Mouse (Mus musculus): ENCODE results near the gene Urm1.
"Not testable (repeated sequence)": the region's sequence is repeated elsewhere in the genome, so short reads cannot be mapped to it uniquely, and the experiment has no call there.

The Urm1 gene

DNA sequence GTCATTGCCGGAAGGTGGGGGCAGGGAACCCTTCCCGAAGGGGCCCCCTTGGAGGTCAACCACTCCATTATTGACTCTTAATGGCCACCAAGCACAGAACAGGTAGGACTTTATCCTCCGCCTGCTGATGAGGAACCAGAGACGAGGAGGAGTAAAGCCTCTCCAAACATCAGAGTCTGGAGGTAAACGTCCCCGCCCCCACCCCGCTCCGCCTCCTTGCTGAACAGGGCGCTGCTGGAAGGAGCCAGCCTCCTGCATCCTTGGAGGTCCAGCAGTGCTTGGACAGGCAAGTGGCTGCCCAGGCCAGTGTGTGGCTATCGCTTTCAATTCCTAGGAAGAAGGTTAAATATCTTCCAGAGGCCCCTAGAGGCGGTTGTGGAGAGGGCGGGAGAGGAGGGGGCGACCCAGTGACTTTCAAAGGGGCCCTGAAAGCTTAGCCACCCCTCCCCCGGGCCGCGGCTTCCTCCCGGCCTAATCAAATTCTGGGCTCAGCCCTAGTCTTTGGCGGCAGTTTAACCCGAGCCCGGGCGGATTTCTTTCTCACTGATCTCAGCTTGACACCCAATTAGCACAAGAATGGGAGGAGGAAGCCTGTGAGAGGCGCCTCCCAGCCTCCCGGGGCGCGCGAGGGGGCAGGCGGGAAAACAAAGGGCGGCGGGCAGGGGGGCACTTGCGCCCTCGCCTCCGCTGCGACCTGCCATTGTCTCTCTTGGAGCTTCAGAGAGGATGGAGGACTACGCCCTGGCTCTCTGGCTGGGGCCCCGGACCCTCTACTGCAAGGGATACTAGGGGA, at the start of gene Urm1:
Urm1 (plus strand) TSS at position 51 of the 793 bp plus-strand sequence.
- peak; percentile 44 to 53 for DNase-seq (ENCODE audit: low spot score in 2 of 2)

DNA sequence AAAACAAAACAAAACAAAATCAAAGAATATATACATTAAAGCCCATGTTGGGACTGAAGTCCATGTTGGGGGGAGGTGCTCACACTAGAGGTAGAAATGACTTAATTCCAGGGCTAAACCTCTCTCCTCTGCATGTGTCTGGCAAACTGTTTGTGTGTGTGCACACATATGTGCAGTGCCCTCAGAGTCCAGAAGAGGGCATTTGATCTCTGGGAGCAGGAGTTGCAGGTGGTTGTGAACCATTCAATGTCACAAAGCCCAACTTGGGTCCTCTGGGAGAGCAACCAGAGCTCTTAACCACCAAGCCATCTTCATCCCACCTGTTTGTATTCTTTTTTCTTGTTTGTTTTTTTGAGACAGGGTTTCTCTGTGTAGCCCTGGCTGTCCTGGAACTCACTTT, 49.7 kb upstream of the Urm1 start:
- no peak for DNase-seq (ENCODE audit: low spot score in 2 of 2)

DNA sequence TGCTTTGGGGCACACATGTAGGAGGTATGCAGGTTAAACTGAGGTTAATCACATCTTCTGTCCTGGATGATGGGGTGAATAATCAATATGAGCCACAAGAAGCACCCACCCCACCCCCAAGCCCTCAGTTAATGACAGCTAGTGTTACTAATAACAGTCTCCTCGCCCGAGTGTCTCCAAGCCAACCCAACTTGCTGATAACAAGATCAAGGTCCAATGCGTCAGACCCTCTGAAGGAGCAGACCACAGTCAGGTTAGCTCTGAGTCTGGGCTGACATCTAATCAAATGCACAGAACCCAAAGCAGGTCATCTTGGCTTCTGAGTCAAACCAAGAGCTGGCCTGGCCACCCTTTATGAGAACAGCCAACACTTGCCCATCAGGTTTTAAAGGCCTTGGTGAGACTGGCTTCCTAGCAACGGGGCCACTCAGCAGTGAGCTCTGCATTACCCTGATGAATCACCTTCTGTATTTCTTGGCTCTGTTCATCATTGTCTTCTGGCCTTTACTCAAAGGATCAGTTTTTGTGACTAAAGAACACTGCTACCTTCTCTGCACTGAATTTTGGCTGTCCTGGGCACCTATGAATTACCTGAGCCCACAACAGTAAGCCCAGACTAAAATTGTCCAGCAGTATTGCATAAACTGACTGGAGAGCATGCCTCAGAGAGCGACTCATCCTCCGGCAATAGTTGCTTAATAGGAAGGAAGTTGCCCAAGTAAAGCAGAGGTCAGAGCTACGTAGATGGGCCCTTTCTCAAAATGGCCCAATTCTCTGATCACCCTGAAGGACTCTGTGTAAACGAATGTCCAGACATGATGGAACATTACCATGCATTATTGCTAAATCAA, 48.0 kb upstream of the Urm1 start:
- peak; percentile 10 to 36 for DNase-seq (ENCODE audit: low spot score in 2 of 2)

DNA sequence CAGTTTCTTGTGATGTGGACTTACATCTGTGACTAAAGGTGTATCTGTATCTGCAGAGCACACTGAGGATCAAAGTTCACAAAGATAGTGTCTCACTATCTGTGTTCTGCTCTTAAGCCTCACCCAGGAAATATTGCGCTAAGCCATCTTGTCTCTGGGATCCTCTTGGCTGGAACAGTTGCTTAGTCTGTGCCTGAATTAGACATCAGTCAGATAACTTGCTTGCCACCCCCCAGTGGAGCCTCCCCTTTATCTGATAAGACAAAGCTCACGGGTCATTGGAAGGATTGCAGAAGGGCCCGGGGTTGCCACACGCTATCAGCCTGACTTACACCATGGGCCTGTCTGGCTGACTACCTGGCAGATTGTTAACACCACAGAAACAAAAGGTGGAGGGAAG, 46.6 kb upstream of the Urm1 start:
- DNase-seq (ENCODE audit: low spot score in 2 of 2), result no peak

DNA sequence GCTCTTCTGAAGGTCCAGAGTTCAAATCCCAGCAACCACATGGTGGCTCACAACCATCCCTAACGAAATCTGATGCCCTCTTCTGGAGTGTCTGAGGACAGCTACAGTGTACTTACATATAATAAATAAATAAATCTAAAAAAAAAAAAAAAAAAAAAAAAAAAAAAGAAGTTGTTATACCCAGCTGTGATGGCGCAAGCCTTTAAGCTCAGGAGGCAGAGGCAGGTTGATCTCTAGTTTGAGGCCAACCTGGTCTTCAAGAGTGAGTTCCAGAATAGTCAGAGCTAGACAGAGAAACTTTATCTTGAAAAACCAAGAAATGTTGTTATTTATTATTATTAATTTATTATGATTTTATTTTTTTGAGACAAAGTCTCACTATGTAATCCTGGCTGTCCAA, 38.6 kb upstream of the Urm1 start:
- DNase-seq (ENCODE audit: low spot score in 2 of 2), result not testable (repeated sequence)

DNA sequence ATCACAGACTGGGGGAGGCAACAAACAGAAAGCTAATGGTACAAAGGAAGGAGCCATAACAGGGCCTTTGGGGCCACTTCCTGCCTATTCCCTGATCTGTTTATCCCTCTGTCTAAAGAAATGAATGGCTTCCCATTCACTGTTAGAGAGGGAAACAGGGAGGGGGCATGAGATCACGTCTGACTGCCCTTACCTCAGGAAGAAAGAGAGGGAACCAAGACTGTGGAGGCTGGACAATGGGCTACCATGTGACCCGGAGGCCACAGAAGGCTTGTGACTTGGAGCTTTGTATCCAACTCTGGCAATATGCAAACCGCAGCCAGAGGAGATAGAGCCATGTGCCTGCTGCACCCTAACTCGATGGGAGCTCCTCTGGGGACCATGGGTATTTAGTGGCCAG, 35.6 kb upstream of the Urm1 start:
- no peak for DNase-seq (ENCODE audit: low spot score in 2 of 2)

DNA sequence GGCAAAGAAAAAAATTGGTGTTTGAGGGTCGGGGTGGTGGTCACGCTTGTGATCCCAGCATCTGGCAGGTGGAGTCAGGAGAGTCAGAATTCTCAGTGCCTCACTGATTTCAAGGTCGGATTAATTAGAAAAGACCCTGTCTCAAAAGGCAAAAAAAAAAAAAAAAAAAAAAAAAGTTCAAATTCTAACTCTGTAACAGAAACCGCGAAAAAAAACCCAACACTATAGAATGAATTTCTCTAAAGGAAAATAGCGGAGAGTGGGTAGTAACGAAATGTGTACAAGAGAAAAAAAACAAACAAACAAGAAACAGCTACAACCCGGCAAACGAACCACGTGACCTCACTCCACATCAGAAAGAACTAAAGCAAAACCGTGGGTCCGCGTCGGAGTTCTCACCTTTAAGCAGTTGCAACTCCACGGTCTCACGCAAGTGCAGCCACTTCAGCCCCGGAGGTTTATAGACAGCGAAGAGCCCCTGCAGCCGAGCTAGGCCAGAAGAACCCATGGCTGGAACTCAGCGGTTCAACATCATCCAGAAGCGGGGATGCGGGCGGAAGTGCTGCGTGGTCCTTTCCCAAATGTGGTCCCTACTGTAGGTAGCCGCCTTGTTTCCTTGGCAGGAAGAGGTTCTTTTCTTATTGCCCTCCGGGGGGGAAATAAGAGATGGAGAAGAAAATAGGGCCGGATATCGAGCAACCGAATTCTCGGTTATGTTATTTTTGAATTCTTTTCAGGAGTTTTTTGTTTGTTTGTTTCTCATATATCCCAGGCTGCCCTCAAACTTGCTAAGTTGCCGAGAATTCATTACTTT, 32.6 kb upstream of the Urm1 start, which contains the start of gene Coq4:
Coq4 (plus strand) TSS at position 390 of the 814 bp plus-strand sequence.
- DNase-seq (ENCODE audit: low spot score in 2 of 2), result peak; percentile 87

DNA sequence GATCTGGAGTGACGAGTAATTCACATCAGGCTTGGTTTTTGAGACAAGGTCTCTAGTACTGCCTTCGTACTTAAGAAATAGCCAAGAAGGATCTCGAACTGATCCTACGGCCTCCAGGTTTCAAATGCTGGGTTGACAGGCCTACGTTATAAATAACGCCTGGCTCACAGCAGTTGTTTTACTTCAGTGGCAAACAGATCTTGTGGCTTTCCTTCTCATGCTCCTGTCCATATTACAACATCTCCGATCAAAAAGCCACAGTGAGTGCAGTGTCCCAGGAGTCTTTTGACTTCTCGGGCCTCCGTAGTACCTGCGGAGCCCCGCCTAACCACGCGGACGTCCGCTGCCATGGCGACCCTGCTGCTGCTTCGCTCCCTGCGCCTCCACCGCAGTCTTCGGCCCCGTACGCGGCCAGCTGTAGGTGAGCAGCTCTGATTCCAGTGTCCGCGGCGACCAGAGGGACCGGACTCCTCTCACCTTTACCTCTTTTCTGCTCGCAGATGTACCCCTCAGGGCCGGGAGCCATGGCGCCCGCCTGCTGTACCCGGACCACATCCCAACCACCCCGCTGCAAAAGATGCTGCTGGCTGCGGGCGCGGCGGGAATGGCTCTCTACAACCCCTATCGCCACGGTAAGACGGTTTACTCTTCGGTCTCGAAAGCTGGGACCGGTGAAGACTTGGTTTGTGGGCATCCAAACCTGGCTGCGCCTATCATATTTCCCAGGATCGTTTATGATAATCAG, 31.8 kb upstream of the Urm1 start, which contains the start of gene Trub2:
Trub2 (minus strand) TSS at position 566 of the 745 bp plus-strand sequence.
- DNase-seq (ENCODE audit: low spot score in 2 of 2), result peak; percentile 79 to 84

DNA sequence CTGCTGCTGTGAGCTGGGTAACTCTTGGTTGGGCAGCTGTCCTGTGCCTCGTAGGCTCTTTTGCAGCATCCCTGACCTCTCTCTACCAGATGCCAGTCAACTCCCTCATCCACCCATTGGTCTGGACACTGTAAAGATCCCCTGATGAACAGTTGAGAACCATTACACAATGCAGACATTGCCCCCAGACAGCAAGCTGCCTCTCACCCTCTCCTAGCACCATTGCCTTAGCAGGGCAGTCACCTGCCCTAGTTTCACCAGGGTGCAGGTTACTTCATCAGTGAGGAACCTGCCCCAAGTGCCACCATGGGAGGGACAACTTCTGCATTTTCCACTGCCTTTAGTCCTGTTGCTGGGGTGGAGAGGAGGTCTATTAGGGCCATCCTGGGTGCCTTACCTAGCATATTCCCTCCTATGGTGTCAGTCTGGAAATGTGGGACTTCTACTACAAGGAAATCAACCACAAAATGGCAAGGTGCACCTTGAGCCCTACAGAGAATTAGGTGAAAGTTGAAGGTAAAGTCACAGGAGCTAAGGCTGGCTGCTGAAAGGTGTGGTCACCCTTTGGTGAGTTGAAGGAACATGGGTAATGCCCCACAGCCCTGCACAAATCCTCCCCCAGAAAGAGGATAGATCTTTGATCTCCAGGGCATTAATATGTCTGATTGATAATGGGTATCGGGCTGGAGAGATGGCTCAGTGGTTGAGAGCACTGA, 26.9 kb upstream of the Urm1 start:
- no peak for DNase-seq (ENCODE audit: low spot score in 2 of 2)

DNA sequence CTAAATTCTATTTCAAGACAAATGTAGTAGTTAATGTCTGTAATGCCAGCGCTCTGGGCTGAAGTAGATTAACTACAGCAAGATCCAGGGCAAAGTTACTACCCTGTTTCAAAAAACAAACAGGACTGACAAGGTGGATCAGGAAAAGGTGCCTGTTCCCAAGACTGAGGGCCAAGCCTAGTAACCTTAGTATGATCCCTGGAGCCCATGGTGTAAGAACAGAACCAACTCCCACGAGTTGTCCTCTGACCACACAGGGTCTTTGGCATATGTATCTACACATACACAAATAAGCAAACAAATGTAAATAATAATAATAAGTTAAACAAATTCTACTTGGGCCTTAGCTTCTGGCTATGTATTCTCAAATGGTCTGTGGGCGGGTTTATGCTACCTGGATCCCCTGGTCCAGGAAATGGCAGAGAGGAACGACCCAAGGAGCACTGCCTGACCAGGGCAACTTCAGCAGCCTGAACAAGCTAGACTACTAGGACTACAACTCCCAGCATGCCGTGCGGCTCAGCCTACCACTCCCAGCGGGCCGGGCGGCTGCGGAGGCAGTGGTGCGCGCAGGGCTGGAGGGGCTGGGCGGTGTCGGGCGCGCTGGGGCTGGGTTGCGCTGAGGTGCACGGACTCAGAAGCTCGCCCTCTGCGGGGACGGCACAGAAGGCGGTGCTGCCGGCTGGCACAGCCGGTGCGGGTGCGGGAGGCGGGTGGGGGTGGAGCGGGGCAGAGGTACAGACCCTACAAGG, 17.6 kb upstream of the Urm1 start, which contains the start of gene Slc27a4:
Slc27a4 (plus strand) TSS at position 560 of the 752 bp plus-strand sequence.
- peak; percentile 95 to 96 for DNase-seq (ENCODE audit: low spot score in 2 of 2)

DNA sequence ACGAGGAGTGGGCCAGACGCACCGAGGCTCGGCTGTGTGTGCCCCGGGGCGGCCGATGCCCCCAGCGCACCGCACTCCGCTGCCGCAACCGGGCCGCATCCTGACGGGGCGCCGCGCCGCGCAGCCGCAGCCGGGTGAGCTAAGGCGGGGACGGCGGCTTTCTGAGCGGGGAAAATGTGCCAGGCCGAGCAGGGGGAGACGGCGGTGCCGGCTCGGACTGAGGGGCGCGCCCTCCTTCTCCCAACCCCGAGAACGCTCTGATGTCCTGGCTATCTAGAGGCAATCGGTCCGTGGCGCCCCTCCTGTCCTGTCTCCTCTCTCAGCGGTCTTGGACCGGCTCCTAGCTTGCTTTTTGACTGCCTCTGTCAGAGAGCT, 17.1 kb upstream of the Urm1 start:
- DNase-seq (ENCODE audit: low spot score in 2 of 2), result no peak

DNA sequence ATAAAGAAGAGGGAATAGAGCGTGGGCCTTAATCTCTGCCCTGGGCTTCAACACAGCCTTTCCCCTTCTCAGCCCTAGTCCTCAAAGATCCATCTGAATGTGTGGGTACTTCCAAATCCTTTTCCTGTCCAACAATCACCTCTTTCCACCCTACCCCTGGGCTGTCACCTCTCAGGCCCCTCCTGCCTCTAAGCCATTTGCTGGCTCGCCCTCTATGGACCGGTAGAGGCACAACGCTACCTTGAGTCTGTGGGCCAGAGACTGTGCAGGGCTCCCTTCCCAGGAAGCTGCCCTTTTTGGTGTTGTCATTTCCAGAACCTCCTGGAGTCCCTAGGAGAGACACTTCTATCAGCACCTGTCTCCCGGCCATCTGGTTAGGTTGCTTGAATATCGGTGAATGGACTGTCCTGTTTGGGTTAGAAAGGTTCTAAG, 16.5 kb upstream of the Urm1 start:
- peak in 1 of 2 experiments; percentile 8 for DNase-seq (ENCODE audit: low spot score in 2 of 2)

DNA sequence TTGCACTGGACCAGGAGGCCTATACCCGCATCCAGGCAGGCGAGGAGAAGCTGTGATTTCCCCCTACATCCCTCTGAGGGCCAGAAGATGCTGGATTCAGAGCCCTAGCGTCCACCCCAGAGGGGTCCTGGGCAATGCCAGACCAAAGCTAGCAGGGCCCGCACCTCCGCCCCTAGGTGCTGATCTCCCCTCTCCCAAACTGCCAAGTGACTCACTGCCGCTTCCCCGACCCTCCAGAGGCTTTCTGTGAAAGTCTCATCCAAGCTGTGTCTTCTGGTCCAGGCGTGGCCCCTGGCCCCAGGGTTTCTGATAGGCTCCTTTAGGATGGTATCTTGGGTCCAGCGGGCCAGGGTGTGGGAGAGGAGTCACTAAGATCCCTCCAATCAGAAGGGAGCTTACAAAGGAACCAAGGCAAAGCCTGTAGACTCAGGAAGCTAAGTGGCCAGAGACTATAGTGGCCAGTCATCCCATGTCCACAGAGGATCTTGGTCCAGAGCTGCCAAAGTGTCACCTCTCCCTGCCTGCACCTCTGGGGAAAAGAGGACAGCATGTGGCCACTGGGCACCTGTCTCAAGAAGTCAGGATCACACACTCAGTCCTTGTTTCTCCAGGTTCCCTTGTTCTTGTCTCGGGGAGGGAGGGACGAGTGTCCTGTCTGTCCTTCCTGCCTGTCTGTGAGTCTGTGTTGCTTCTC, 4.0 kb upstream of the Urm1 start:
- DNase-seq (ENCODE audit: low spot score in 2 of 2), result no peak

DNA sequence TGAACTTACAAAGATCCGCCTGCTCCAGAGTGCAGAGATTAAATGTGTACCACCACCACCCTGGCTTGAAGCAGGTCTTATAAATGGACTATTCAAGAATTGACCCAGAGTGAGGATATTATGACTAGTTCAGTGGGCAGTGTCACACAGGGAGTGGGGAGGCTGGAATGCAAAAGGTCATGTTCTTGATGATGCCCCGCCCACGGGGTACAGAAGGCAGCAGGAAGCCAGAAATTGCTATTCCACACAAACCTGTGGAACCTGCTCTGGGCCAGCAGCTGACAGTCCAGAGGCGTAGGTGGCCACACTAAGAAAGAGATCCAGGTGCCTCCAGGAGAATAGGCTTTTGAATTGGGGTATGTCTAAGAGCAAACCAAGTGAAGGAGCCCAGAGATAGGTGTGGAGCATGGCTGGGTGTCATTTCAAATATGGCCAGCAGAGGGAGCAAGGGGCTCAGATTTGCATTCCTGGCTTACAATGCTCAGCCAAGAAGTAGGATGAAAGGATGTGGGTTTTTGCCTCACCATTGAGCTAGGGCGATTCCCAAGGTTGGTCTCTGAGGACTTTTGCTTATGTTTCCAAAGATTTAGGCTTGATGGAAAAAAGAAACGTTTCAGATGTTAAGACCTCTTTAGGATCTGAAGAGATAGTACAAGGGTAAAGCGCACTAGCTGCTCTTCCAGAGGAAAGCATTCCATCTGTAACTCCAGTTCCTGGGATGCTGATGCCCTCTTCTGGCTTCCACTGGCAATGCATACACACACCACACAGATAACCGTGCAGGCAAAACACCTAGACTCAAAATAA, 2.2 kb upstream of the Urm1 start:
- peak; percentile 76 to 78 for DNase-seq (ENCODE audit: low spot score in 2 of 2)

DNA sequence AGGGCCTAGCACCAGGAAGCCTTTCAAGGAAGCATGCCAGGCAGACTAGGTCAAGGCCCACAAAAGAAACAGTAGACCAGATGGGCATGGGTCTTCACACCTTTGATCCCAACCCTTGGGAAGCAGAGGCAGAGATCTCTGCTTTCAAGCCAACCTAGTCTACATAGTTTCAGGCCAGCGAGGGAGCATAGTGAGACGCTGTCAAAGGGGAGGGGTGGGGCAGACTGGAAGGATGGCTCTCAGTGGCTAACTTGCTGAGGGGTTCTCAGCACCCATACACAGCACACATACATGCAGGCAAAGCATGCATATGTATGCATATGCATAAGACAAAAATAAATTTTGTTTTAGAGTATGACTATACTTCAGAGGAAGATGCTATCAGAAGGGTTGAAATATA, 512 bp upstream of the Urm1 start:
- no peak for DNase-seq (ENCODE audit: low spot score in 2 of 2)

DNA sequence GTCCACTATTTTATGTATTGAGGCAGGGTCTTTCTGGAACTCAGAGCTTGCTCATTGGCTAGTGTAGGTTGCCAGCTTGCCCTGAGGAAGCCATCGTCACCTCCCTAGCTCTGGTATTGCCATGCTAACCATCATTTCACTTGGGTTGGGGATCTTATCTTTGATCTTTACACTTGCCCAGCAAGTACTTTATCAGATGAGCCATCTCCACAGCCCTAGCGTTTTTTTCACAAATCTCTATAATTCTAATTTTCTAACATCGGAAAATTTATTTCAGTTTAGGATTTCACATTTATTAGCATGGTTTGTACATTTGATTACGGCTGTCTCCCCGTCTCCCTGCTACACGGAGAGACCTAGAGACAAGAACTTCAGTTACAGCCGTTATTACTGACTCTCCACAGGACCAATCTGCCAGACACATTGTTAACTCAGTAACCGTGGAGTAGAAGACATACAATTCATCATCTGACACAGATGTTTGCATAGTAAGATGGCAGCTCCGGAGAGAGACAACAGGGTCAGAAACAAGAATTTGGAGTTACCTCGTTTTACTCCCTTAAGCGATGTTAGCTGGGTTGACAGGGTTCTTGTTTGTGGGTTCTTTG, 6.5 kb downstream of the Urm1 start:
- no peak for DNase-seq (ENCODE audit: low spot score in 2 of 2)

DNA sequence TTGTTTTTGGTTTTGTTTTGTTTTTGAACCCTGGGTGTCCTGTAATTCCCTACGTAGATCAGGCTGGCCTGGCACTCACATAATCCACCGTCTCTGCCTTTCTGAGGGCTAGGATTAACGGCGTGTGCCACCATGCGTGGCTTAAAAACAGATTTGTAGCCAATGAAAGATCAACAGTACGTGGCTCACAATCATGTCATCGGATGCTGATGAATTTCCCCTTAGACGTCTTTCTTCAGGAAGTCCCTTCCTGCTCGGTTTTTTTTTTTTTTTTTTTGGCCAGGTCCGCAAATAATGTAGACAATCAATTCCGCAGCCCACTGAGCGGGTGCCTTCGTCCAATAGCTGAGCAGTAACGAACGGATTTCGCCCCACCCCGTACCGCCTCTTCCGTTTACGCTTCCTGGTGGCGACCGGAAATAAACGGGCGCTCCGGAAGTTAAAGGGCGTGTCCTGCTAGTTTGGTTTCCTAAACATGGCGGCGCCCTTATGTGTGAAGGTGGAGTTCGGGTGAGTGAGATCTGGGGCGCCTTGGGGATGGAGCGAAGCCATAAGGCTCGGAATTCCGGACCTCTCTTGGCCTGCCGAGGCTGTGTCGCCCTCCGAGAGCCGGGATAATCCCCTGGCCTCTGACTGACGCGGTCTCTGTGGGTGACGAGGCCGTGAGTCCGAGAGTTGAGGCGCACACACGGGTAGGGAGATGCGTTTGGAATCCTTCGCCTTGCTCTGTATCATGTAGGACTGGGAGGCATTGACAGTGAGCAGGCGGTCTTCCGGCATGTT, 7.2 kb downstream of the Urm1 start:
- DNase-seq (ENCODE audit: low spot score in 2 of 2), result peak; percentile 94 to 96
